Mouse (Mus musculus) cerebellum, adult 8-10 months (tissue): ENCODE results near the gene Frmd4a.

ENCODE experiments used
- DNase-seq: peaks from one replicate; pipeline ENCODE4 v3.0.0; 2022

The Frmd4a gene

GRCm38 (mm10) chr2:4340378-4340777 lies 322.9 kb downstream of the Frmd4a start:
- DNase-seq: no peak

GRCm38 (mm10) chr2:4341141-4341540 lies 323.6 kb downstream of the Frmd4a start:
- DNase-seq: no peak

- DNase-seq: no peak
Observed at GRCm38 (mm10) chr2:4342005-4342404, 324.5 kb downstream of the Frmd4a start.

GRCm38 (mm10) chr2:4344411-4344810 lies 326.9 kb downstream of the Frmd4a start:
- no peak for DNase-seq

- DNase-seq: no peak
Observed at GRCm38 (mm10) chr2:4346232-4346631, 328.7 kb downstream of the Frmd4a start.

- DNase-seq: no peak
Observed at GRCm38 (mm10) chr2:4346953-4347352, 329.4 kb downstream of the Frmd4a start.

- DNase-seq: no peak
Observed at GRCm38 (mm10) chr2:4347782-4348181, 330.3 kb downstream of the Frmd4a start.

GRCm38 (mm10) chr2:4348509-4348908 lies 331.0 kb downstream of the Frmd4a start:
- DNase-seq: no peak

GRCm38 (mm10) chr2:4356812-4357384 lies 339.4 kb downstream of the Frmd4a start:
- DNase-seq: no peak

- no peak for DNase-seq
Observed at GRCm38 (mm10) chr2:4361981-4362834, 344.7 kb downstream of the Frmd4a start.

GRCm38 (mm10) chr2:4364908-4365307 lies 347.4 kb downstream of the Frmd4a start:
- no peak for DNase-seq

- no peak for DNase-seq
Observed at GRCm38 (mm10) chr2:4368544-4368943, 351.0 kb downstream of the Frmd4a start.

- DNase-seq: no peak
Observed at GRCm38 (mm10) chr2:4370499-4370898, 353.0 kb downstream of the Frmd4a start.

GRCm38 (mm10) chr2:4371341-4371740 lies 353.8 kb downstream of the Frmd4a start:
- no peak for DNase-seq

- DNase-seq: no peak
Observed at GRCm38 (mm10) chr2:4378844-4379243, 361.3 kb downstream of the Frmd4a start.

GRCm38 (mm10) chr2:4380435-4380834 lies 362.9 kb downstream of the Frmd4a start:
- no peak for DNase-seq

- no peak for DNase-seq
Observed at GRCm38 (mm10) chr2:4380926-4381325, 363.4 kb downstream of the Frmd4a start.

- no peak for DNase-seq
Observed at GRCm38 (mm10) chr2:4386468-4386867, 369.0 kb downstream of the Frmd4a start.

GRCm38 (mm10) chr2:4389330-4389729 lies 371.8 kb downstream of the Frmd4a start:
- no peak for DNase-seq

- DNase-seq: no peak
Observed at GRCm38 (mm10) chr2:4391091-4391490, 373.6 kb downstream of the Frmd4a start.

- no peak for DNase-seq
Observed at GRCm38 (mm10) chr2:4391678-4392085, 374.2 kb downstream of the Frmd4a start.

GRCm38 (mm10) chr2:4393046-4393445 lies 375.5 kb downstream of the Frmd4a start:
- DNase-seq: no peak

- DNase-seq: no peak
Observed at GRCm38 (mm10) chr2:4394641-4395040, 377.1 kb downstream of the Frmd4a start.

GRCm38 (mm10) chr2:4399721-4400120 lies 382.2 kb downstream of the Frmd4a start:
- no peak for DNase-seq
